Mouse (Mus musculus) liver, embryonic 13.5 days (tissue): ENCODE measurements at regions not wholly inside any gene's neighbourhood (a gene's known extent, or its start where the extent isn't known, plus 50 kb on each side); places are given as distances from the start of the nearest gene placed in this dataset.
"Not testable (repeated sequence)": the region's sequence is repeated elsewhere in the genome, so short reads cannot be mapped to it uniquely, and the experiment has no call there.

Experiments used
- ATAC-seq: fragments of 200-750 bp; cut with Nextera tagmentation; 2 replicates; pipeline ENCODE4 v1.8.0; 2017; ENCODE audit warnings: low read depth, mild to moderate bottlenecking, moderate number of reproducible peaks, moderate library complexity
- DNase-seq: peaks from one replicate; pipeline ENCODE4 v3.0.0; 2022
- H3K27ac ChIP-seq: fragments of 300-500 bp; sonication (generic); 2 replicates; pipeline ENCODE4 v1.5.1; 2015; ENCODE audit warnings: moderate library complexity, mild to moderate bottlenecking, inconsistent platforms
- H3K27me3 ChIP-seq: fragments of 300-500 bp; sonication (generic); 2 replicates; pipeline ENCODE4 v1.6.1; 2015; ENCODE audit warnings: mild to moderate bottlenecking, inconsistent platforms
- H3K36me3 ChIP-seq: fragments of 300-500 bp; sonication (generic); 2 replicates; pipeline ENCODE4 v1.6.1; 2015; ENCODE audit warnings: mild to moderate bottlenecking, inconsistent platforms
- H3K4me1 ChIP-seq: fragments of 300-500 bp; sonication (generic); replicated peaks from 2 replicates; pipeline ENCODE4 v1.6.1; 2015; ENCODE audit warnings: inconsistent platforms
- H3K4me2 ChIP-seq: fragments of 300-500 bp; sonication (generic); 2 replicates; pipeline ENCODE4 v1.6.1; 2015; ENCODE audit warnings: inconsistent platforms, mild to moderate bottlenecking, moderate library complexity
- H3K4me3 ChIP-seq: fragments of 300-500 bp; sonication (generic); replicated peaks from 2 replicates; pipeline ENCODE4 v1.5.1; 2015; ENCODE audit warnings: mild to moderate bottlenecking, inconsistent platforms
- H3K9ac ChIP-seq: fragments of 300-500 bp; sonication (generic); 2 replicates; pipeline ENCODE4 v1.6.1; 2015; ENCODE audit warnings: mild to moderate bottlenecking, inconsistent platforms
- H3K9me3 ChIP-seq: fragments of 300-500 bp; sonication (generic); replicated peaks from 2 replicates; pipeline ENCODE4 v1.6.1; 2016; ENCODE audit warnings: inconsistent platforms
- WGBS: fragments of 180-500 bp; shearing (Covaris S2); methylation state at CpG from one replicate; pipeline ENCODE4 v1.1.7; 2015; ENCODE audit not compliant: insufficient replicate concordance; 5-methylcytosine and 5-hydroxymethylcytosine counted together

GRCm38 (mm10) chr4:105718080-105718479 is 71.6 kb upstream of the Gm12728 start:
- ATAC-seq (no peak), DNase-seq (no peak)
- H3K4me2 ChIP-seq: no peak overlapping the region
- H3K27me3 ChIP-seq: no peaks in the 10 kb centered on the region
- H3K36me3 ChIP-seq: no peaks in the 10 kb centered on the region
- no peak overlapping the region for H3K27ac ChIP-seq
- WGBS: 45% methylated on average over 5 of the region's 5 CpGs
- no peak overlapping the region for H3K4me3 ChIP-seq
- H3K9me3 ChIP-seq: no peaks in the 10 kb centered on the region
- H3K4me1 ChIP-seq: no peaks in the 10 kb centered on the region
- no peak overlapping the region for H3K9ac ChIP-seq

- no peak overlapping the region for H3K27ac ChIP-seq
- 79% methylated on average over 3 of the region's 3 CpGs for WGBS
- no peak overlapping the region for H3K4me3 ChIP-seq
- H3K4me1 ChIP-seq: no peaks in the 10 kb centered on the region
- no peak overlapping the region for H3K4me2 ChIP-seq
- H3K27me3 ChIP-seq: no peaks in the 10 kb centered on the region
- no peak overlapping the region for H3K9ac ChIP-seq
- H3K9me3 ChIP-seq: no peaks in the 10 kb centered on the region
- H3K36me3 ChIP-seq: no peaks in the 10 kb centered on the region
- ATAC-seq (no peak), DNase-seq (no peak)
Observed at GRCm38 (mm10) chr4:105728696-105729095, 61.0 kb upstream of the Gm12728 start.

- no peak overlapping the region for H3K4me2 ChIP-seq
- 56% methylated on average over 2 of the region's 2 CpGs for WGBS
Observed at GRCm38 (mm10) chr4:105730900-105731299, 58.8 kb upstream of the Gm12728 start.

GRCm38 (mm10) chr4:105735116-105735515 is 54.6 kb upstream of the Gm12728 start:
- not testable (repeated sequence) for DNase-seq, H3K4me2 ChIP-seq, H3K4me3 ChIP-seq, H3K36me3 ChIP-seq, H3K9me3 ChIP-seq, ATAC-seq, H3K27me3 ChIP-seq, H3K27ac ChIP-seq, H3K9ac ChIP-seq, H3K4me1 ChIP-seq
- 74% methylated on average over 7 of the region's 9 CpGs for WGBS

More at GRCm38 (mm10) chr4:105730900-105731299, 58.8 kb upstream of the Gm12728 start:
- no peak overlapping the region for H3K27ac ChIP-seq
- DNase-seq (no peak), ATAC-seq (no peak)
- no peak overlapping the region for H3K4me3 ChIP-seq
- no peaks in the 10 kb centered on the region for H3K27me3 ChIP-seq
- no peak overlapping the region for H3K9ac ChIP-seq
- H3K36me3 ChIP-seq: no peaks in the 10 kb centered on the region
- no peaks in the 10 kb centered on the region for H3K9me3 ChIP-seq
- H3K4me1 ChIP-seq: no peaks in the 10 kb centered on the region
